Mouse (Mus musculus): ENCODE measurements around the gene Gm10428.
A peak's percentile ranks its signal among the peaks of the same experiment; 100 is the strongest.
"Not testable (repeated sequence)": the region's sequence is repeated elsewhere in the genome, so short reads cannot be mapped to it uniquely, and the experiment has no call there.

Gm10428 gene

GRCm38 (mm10) chr11:62752780-62753179 is at the start of gene Gm10428:
Gene Gm10428 (plus strand): TSS chr11:62753100.
- no peak for DNase-seq

GRCm38 (mm10) chr11:62706141-62706540 is 46.8 kb upstream of the Gm10428 start:
- no peak for DNase-seq

GRCm38 (mm10) chr11:62708252-62708651 is 44.6 kb upstream of the Gm10428 start:
- DNase-seq, result no peak

- DNase-seq, result no peak
Observed at GRCm38 (mm10) chr11:62710657-62711056, 42.2 kb upstream of the Gm10428 start.

GRCm38 (mm10) chr11:62728276-62728675 is 24.6 kb upstream of the Gm10428 start:
- DNase-seq, result no peak

- peak; percentile 88 for DNase-seq
Observed at GRCm38 (mm10) chr11:62731311-62732021, 21.4 kb upstream of the Gm10428 start, which contains the start of gene Zfp287. Gene Zfp287 (minus strand): TSS chr11:62731905.

GRCm38 (mm10) chr11:62732022-62732387 is 20.9 kb upstream of the Gm10428 start:
- DNase-seq, result no peak

GRCm38 (mm10) chr11:62732665-62733064 is 20.2 kb upstream of the Gm10428 start:
- DNase-seq, result no peak

- DNase-seq, result no peak
Observed at GRCm38 (mm10) chr11:62741186-62741585, 11.7 kb upstream of the Gm10428 start.

- DNase-seq, result no peak
Observed at GRCm38 (mm10) chr11:62742261-62742957, 10.5 kb upstream of the Gm10428 start.

GRCm38 (mm10) chr11:62744103-62744502 is 8.8 kb upstream of the Gm10428 start:
- peak; percentile 61 to 84 for DNase-seq

- peak; percentile 74 to 87 for DNase-seq
Observed at GRCm38 (mm10) chr11:62746001-62746533, 6.8 kb upstream of the Gm10428 start.

- DNase-seq, result no peak
Observed at GRCm38 (mm10) chr11:62747227-62747626, 5.7 kb upstream of the Gm10428 start.

GRCm38 (mm10) chr11:62748062-62748461 is 4.8 kb upstream of the Gm10428 start:
- DNase-seq, result no peak

- DNase-seq, result not testable (repeated sequence)
Observed at GRCm38 (mm10) chr11:62749445-62749844, 3.5 kb upstream of the Gm10428 start.

- no peak for DNase-seq
Observed at GRCm38 (mm10) chr11:62752191-62752590, 709 bp upstream of the Gm10428 start.

GRCm38 (mm10) chr11:62756456-62757142 is 3.7 kb downstream of the Gm10428 start:
- peak; percentile 99 for DNase-seq

- DNase-seq, result no peak
Observed at GRCm38 (mm10) chr11:62757143-62757507, 4.2 kb downstream of the Gm10428 start.

- DNase-seq, result no peak
Observed at GRCm38 (mm10) chr11:62757906-62758305, 5.0 kb downstream of the Gm10428 start.

- no peak for DNase-seq
Observed at GRCm38 (mm10) chr11:62758491-62758890, 5.6 kb downstream of the Gm10428 start.

GRCm38 (mm10) chr11:62760755-62761457 is 8.0 kb downstream of the Gm10428 start:
- DNase-seq, result no peak

- DNase-seq, result no peak
Observed at GRCm38 (mm10) chr11:62776510-62776909, 23.6 kb downstream of the Gm10428 start.
